Mouse (Mus musculus) inflammation-experienced regulatory T-cells, adult 6 months (primary cell): Measurements from ENCODE around the gene H2-D1. TPM values are rescaled to one million over a fixed set of nuclear protein-coding genes. Genes with fewer than 3 reads are reported as not detected.
"Not testable (repeated sequence)": the region's sequence is repeated elsewhere in the genome, so short reads cannot be mapped to it uniquely, and the experiment has no call there.

Source experiments
- ATAC-seq: one replicate; pipeline ENCODE4 v1.8.0; 2017
- polyA plus RNA-seq, 3 experiments: library from polyadenylated mRNA; unstranded; fragments of 100-300 nt; shearing (Covaris generic); gene quantifications; one replicate each; pipeline ENCODE4 v1.2.1; 2017

H2-D1 gene
- polyA plus RNA-seq, 3 experiments from 2014 or later = 4,089 to 4,363 (median 4,119) TPM

DNA sequence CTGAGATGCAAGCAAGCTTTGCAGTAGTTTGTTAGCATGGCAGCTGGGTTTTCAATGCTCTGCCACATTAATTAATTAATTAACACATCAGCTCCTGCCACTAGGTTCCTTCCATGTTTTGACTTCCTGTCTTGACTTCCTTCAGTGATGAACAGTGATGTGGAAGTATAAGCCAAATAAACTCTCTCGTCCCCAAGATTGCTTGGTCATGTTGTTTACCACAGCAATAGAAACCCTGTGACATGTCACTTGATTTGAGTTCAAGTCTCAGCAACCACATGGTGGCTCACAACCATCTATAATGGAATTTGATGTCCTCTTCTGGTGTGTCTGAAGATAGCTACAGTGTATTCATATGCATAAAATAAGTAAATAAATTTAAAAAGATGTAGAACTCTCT, 5.2 kb upstream of the H2-D1 start:
- no peak for ATAC-seq

DNA sequence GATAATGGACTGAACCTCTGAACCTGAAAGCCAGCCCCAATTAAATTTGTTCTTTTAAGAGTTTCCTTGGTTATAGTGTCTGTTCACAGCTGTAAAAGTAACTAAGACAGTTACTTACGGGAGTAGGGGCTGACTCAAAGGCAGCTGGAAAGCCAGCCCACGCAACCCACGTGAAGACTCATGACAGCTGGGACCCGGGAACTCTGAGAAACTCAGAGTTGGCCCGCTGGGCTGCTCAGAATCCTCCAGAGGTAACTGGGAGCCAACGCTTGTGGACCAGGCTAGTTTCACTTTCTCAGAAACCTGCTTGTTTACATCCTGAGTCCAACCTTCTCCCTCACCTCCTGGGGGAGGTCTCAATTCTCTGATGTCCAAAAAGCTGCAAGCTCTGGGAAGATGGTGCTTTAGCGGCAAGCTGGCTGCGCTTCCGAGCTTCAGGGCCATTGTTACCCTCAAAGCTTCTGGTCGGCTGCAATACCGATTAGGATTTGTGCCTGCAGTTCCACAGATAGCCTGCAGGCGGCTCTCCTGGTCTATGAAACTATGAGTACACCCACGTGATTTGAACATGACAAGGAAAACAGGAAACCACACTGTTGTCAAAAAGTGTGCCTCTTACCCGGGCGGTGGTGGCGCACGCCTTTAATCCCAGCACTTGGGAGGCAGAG, 4.6 kb upstream of the H2-D1 start:
- ATAC-seq = peak; percentile 38

DNA sequence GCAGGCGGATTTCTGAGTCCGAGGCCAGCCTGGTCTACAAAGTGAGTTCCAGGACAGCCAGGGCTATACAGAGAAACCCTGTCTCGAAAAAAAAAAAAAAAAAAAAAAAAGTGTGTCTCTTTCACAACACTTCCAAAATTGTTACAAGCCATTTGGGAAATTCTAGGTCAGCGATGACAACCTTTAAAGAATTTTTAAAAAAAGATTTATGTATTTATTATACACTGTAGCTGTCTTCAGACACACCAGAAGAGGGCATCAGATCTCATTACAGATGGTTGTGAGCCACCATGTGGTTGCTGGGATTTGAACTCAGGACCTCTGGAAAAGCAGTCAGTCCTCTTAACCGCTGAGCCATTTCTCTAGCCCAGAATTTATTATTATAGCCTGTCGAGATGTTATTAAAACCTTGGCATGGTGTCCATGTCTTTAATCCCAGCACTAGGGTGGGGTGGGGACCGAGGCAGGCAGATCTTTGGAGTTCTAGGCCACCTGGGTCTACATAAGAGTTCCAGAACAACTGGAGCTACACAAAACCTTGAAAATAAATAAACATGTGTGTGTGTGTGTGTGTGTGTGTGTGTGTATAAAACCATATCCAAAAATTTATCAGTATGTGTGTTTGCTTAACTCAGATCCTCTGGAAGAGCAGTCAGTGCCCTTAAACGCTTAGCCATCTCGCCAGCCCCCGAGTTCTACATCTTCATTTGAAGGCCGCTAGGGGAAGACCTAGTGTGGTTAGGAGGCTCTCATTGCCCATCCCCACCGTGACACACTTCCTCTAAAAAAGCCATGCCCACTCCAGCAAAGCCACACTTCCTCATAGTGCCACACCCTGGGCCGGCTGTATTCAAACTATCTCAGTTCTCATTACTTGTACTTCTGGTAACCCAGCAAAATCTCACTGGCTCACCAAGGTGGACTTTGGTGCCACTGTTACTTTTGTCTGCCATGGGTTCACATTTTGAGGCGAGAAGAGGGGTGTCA, 3.7 kb upstream of the H2-D1 start:
- ATAC-seq = peak; percentile 24

DNA sequence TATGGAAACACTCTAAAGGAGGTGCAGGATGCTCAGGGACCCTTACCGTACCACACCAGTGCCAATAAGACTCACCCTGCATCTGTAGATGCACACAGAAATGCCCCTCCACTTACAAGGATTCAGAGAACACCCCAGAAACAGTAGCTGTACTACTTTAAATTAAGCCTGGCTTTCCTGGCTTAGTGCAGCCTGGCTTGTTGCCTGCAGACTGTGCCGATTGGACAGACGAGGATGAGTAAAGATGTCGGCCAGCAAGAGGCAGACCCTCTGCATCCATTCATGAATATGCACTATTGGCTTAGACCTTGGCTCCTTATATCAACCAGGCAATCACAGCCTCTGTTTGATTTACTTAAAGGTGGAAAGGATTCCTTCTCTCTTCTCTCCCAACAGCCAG, 2.9 kb upstream of the H2-D1 start:
- ATAC-seq = no peak

DNA sequence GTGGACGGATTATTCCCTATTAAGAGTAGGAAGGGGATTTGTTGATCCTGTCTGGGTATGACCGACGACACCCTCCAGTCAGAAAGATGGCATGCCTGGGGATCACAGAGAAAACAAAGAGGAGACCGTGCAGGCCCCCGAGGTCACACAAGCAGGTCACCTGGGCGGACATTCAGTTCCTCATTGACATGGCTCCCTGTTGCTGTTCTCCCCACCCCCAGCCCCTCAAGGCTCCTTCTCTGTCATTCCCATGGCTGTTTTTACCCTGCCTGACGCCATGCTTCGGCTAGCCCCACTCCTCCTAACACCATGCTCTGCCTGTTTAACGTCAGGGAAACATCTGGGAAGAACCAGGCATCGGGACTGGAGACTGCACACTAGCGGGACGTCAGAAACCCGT, 879 bp upstream of the H2-D1 start:
- ATAC-seq = no peak

DNA sequence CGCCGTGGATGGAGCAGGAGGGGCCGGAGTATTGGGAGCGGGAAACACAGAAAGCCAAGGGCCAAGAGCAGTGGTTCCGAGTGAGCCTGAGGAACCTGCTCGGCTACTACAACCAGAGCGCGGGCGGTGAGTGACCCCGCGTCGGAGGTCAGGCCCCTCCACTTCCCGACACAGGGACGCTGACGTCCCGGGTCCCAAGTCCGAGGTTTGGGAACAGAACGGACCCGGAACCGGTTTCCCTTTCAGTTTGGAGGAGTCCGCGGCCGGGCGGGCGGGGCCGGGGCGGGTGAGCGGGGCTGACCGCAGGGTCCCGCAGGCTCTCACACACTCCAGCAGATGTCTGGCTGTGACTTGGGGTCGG, 973 bp downstream of the H2-D1 start:
- ATAC-seq = no peak

DNA sequence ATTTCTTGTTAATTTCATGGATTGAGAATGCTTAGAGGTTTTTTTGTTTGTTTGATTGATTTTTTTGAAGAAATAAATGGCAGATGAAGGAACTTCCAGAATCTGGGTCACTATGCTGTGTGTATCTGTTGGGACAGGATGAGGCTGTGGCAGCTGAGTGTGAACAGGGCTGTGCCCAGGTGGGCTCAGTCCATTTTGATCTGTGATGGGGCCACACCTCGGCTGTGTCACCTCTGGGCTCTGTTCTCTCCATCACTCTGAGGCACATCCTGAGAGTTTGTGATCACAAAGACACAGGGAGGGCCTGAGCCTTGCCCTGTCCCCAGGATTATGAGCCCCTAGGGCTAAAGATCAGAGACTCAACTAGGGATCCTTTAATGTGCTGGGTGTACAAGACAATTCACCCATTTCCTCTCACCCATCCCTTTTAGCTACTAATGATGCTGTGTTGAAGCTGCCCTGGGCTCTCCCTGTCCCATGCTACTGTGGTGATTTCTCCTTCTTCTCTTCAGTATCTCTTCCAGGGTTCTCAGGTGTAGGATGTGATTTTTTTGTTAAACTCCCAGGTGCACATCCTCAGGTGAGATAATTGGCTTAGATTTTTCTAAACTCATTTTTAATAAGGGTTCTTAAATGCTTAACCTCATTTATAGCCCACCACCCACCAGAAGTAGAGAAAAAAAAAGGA, 5.0 kb downstream of the H2-D1 start:
- ATAC-seq = no peak

DNA sequence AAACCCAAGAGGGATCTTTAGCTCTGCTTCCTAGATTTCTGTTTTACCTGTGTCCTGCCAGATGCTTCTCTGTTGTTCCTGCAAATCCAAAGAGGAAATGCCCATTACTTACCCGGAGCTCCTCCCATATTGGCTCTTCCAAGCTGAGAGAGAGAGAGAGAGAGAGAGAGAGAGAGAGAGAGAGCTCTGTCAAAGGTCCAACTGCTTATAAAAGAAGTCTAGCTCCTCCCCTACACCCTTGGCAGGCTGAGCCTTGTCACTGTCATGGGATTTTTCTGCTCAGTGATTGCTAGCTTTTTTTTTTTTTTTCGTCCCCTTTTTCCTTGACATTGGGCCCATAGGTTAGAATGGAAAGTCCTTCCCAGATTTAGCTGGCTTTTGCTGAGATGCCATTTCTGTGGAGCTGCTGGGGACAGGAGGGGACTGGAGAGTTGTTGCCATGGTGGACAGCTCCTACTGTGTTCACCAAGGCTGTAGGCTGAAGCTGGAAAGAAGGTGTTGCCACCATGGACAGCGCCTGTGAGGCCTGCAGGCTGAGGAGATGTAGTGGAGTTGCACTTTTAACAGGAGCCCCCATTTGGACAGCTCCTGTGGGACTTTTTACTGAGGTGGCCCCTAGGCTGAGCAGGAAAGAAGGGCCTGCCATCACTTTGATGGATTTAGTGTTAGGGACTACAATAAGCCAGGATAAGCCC, 7.3 kb downstream of the H2-D1 start:
- ATAC-seq = no peak

DNA sequence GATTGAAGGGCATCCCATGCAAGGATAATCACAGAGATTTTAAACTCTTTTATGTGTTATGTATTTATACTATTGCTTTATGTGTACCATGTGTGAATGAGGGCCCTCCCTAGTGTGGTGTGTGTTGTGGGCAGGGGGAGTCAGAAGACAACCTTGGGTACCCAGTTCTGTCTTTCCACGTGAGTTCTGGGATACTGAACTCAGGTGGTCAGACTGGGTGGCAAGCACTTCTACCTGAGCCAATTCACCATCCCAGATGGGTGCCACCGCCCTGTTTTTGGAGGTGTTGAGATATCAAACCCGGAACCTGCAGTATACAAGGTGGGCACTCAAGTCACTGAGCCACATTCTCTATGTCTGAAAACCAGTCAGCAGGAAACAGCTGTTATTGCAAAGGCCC, 9.7 kb downstream of the H2-D1 start:
- no peak for ATAC-seq

DNA sequence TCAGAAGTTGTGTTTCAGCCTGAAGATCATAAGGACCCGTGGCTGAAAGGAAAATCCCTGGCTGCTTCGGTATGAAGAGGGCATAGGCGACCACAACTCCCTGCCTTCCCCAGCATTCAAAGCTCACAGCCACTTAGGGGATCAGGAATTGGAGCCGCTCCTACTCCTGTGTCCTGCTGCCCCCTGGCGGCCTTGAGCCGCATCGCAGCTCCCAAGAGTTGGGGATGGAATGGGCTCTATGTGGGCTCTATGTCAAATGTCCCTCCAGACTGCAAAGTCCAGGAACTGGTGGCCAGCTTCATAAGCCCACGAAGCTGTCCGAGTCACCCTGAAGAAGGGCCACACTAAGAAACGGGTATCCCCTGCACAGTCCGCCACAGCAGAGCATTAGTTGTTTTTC, 12.2 kb downstream of the H2-D1 start:
- ATAC-seq = peak; percentile 67

DNA sequence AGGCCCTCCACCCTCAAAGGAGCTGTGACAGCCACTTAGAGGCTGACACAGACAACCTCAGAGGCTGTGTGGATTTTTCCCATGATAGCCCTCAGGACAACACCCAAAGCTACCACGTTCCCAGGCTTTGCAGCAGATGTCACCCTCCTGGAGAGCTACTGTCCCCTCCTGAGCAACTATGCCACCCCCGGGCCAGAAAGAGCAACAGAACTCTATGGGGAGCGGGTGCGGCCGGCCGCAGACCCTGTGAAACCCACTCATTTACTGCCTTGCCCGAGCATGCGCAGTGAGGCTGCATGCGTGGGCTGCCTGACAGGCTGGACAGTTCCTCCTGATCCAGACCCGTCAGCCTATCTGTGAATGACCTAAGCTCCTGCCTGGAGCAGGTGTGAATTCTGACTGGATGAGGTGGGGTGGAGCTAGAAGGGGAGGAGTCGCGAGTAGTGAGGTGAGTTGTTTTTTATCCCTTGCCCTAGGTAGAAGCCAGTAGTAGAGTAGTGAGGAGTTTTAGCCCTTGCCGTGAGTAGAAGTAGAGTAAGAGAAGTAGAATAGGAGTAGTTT, 13.9 kb downstream of the H2-D1 start:
- ATAC-seq = no peak

DNA sequence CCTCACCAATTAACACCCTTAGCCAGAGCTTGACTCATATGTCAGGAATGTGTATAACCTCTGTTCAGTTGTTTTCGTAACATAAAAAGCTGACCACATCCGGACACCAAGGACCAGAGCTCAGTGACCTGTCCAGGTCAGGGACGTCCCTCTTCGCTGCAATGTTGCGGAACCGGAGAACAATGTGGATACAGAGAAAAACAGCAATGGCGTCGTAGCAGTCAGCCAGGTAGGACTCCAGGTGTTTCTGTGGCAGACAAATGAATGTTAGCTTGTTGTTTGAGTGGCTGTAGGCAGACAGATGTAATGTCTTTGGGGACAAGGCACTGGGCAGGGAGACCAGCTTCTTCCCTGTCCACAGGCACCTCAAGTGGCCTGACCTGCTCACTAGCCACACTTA, 15.5 kb downstream of the H2-D1 start:
- no peak for ATAC-seq

DNA sequence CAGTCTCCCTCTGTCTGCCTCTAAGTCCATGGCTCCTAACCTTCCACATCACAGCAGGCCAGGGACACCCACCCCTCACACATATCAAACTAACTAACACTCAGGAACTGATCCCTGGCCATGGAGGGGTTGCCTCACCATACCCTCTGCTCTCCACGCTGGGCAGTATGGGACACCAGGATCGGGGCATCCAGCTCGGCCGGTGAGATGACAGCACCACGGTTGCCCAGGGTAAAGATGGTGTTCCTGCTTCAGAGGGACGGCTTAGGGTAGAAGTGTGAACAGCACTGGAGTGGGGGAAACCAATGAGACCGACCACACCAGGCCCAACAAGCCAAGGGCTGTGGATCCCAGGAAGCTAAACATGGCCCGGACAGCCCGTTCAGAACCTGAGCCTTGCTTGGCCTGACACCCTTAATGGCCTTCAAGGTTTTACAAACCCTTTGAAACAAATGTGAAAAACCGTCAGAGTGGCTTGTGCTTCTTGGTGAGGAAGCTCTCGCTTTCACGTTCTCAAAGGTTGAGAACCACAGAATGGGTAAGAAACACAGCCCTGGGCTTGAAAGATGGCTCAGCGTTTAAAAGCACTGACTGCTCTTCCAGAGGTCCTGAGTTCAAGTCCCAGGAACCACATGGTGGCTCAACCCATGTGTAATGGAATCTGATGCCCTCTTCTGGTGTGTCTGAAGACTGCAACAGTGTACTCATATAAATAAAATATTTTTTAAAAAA, 16.6 kb downstream of the H2-D1 start:
- ATAC-seq = no peak

DNA sequence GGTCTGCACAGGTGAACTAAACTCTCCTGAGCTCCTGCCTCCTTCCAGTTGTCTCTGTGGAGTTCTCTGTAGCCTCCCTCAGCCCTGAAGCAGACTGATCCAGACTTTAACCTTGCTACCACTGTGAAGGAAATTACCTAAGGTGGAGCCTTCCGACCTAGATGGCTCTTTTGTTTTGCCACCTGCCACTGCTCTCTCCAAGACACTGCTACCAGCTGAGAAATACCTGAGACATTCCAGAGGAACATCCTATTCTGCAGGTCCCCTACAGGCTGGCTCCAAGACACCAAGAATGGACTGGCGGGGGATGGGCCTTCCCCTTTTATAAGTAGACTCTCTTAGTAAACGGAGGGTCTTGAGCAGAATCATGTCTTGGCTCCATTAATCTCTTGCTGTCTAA, 17.7 kb downstream of the H2-D1 start:
- ATAC-seq = no peak

DNA sequence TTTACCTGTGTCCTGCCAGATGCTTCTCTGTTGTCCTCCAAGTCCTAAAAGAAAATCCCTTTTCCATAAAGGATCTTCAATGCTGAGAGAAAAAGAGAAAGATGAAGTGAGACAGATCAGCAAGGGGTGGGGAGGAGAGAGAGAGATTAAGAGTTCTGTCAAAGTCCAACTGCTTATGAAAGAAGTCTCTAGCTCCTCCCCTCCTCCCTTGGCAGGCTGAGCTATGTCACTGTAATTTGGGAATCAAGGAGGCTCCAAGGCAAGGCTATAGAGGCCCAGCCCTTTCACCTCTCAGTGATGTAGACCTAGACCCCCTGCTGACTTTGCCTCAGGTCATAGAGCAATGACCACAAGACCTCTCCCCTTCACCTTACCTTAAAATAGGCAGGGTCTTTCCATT, 22.9 kb downstream of the H2-D1 start:
- no peak for ATAC-seq

DNA sequence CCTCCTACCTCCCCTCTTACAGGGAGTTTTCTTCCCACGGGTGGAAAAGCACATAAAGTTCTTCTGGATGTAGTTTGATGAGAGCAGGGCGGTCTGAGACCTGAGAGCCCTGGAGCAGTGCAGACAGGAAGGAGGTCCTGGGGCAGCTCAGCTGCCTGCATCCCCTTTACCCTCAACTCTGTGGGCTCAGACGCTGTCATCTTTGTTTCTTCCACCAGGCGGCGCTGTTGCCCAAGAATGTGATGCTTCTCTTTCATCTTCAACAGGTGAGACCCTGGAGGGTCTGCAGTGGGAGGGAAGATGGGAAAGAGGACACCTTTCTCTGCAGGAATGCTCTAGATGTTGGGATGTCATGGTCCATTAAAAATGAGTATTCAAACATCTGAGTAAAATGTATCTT, 33.3 kb downstream of the H2-D1 start:
- ATAC-seq = not testable (repeated sequence)

DNA sequence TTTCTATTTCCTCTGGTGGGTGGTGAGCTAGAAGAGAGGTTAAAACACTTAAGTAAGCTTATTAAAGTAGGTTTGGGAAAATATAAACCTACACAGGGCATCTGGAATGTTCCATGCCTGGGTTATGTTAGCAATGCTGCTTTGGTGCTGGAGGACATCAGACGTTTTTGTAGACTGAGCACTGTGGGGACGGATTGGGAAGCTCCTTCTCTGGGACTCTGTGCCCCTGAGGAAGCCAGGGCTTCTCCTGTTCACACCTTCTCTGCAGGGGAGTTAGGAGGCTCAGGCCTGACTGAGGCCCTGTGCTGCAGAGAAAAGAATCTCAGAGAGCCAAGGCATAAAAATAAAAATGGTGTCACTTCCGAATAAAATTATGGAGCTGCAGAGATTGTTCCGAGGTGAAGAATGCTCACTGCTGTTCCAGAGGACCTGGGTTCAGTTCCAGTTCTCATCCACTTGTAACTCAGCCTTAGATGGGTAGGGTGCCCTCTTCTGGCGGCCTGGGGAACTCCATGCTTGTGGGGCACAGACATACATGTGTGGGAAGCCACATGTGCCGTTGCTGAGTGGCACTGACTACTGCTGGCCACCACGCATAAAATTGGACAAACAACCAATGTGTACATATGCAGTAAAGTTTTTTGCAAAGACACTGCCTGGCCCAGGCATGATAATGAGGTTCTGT, 37.9 kb downstream of the H2-D1 start:
- not testable (repeated sequence) for ATAC-seq

DNA sequence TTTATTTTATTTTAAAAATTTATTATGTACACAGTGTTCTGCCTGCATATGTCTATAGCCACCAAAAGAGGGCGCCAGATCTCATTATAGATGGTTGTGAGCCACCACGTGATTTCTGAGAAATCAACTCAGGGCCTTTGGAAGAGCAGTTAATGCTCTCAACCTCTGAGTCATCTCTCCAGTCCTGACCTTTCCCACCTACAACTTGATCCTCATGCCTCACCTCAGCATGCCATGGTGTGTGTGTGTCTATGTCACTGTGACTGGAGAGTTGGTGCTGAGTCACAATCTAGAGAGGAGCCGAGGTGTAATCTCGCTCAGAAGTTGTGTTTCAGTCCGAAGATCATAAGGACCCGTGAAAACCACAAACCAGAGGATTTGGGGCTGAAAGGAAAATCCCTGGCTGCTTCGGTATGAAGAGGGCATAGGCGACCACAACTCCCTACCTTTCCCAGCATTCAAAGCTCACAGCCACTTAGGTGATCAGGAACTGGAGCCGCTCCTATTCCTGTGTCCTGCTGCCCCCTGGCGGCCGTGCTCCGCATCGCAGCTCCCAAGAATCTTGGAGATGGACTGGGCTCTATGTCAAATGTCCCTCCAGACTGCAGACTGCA, 39.2 kb downstream of the H2-D1 start:
- ATAC-seq = peak; percentile 85

DNA sequence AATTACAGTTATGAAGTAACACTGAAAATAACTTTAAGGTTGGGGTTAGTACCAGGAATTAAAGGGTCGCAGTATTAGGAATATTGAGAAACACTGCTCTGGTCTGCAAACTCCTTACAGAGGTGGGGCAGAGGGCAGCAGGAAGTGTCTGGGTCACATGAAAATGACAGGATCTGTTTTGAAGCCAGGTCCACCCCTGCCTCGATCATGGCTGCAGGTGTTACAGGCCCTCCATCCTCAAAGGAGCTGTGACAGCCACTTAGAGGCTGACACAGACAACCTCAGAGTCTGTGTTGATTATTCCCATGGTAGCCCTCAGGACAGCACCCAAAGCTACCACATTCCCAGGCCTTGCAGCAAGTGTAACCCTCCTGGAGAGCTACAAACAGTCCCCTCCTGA, 40.7 kb downstream of the H2-D1 start:
- ATAC-seq = no peak

DNA sequence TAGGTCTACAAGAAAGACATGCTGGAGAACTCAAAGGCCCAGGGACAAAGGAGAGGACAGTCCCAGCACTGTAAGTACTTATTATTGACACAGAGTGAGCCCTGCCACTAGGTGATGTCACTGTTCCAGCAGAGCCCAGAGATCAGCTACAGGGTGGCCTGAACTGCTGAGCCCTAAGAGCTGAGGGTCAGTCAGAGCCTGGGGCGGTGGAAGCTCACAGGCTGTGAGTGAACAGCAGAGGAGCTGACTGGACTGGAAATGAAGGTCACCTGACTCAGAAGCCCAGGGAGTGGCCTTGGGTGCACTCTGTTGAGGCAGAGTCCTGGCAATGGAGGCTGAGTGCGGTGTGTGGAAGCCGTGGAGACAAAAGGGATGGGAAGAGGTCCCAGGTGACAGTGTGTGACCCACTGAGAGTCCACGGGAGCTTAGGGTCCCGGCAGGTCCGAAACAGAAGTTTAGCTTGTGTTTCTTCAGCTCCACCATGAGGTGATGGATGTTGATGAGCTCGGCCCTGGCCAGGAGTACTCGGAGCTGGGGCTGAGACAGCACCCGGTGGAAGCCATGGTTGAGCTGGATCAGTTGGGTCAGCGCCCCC, 41.3 kb downstream of the H2-D1 start:
- ATAC-seq = no peak
